Mouse (Mus musculus): ENCODE measurements around the gene Slc30a2. TPM values are rescaled to one million over a fixed set of nuclear protein-coding genes. Genes with fewer than 3 reads are reported as not detected.

The Slc30a2 gene
- polyA plus RNA-seq, 1 experiment from 2014 or later, result not detected

- Histone ChIP-seq H3K27me3 (no peaks in the 10 kb centered on the region), H3K4me1 (peaks cover 16% of the 10 kb centered on the region), H3K36me3 (no peaks in the 10 kb centered on the region), H3K9ac (no peak overlapping the region), H3K27ac (no peak overlapping the region), H3K4me3 (no peak overlapping the region), H3K9me3 (replicated peaks) (0 out of 2 replicates have a peak, but pooled peaks cover 4% of the 10 kb centered on the region), H3K4me2 (replicated peaks) (no peak overlapping the region)
- 89% methylated on average over 7 of the region's 7 CpGs for WGBS
- ATAC-seq (ENCODE audit: low FRiP score), result no peak
Observed at GRCm38 (mm10) chr4:134310106-134310505, 32.9 kb upstream of the Slc30a2 start.

DNA sequence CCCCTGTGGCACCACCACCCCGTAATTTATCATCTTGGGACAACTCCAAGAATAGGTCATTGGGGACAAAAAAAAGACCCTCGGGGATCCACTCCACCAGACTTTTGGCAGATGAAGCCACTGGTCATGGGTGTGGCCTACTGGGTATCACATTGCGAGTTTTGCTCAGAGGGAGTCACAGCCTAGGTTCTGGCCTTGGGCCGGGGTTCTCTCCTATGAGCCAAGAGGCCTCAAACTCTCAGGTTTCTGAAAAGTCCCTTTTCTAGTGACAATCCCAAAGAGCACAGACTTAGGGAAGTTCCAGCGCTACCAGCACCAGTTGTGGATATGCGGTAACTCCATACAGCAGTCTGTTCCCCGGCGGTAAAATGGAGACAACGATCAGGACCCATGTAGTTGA lies 32.3 kb upstream of the Slc30a2 start:
- Histone ChIP-seq H3K27me3 (no peaks in the 10 kb centered on the region), H3K9ac (no peak overlapping the region)

GRCm38 (mm10) chr4:134311784-134312183 lies 31.2 kb upstream of the Slc30a2 start:
- WGBS, result 87% methylated on average over 9 of the region's 9 CpGs
- no peak for ATAC-seq (ENCODE audit: low FRiP score)
- H3K4me1 ChIP-seq, result peaks cover 16% of the 10 kb centered on the region

More for the DNA sequence above, 32.3 kb upstream of the Slc30a2 start:
- no peak overlapping the region for H3K4me3 ChIP-seq
- peaks cover 16% of the 10 kb centered on the region for H3K4me1 ChIP-seq
- H3K27ac ChIP-seq, result no peak overlapping the region
- H3K36me3 ChIP-seq, result no peaks in the 10 kb centered on the region
- 0 out of 2 replicates have a peak, but pooled peaks cover 4% of the 10 kb centered on the region for H3K9me3 ChIP-seq (replicated peaks)
- no peak overlapping the region for H3K4me2 ChIP-seq (replicated peaks)
- no peak for ATAC-seq (ENCODE audit: low FRiP score)
- 90% methylated on average over 9 of the region's 9 CpGs for WGBS

DNA sequence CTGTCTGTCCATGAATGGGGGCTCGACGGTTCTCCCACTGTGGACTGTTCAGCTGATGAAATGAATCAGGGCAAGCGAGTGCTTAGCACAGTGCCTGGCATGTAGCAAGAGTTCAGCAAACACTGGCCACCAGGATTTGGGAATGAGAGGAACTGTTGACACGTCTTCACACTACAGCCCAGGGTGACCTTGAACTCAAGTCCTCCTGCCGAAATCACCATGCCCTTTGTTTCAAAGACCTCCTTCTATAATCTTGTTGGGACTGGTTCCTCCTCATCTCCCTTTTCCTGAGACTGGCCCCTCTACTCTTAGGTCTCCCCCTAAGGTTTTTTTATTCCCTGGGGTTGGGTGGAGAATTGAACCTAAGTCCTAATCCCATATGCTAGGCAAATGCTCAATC lies 30.6 kb upstream of the Slc30a2 start:
- no peaks in the 10 kb centered on the region for H3K27me3 ChIP-seq
- ATAC-seq (ENCODE audit: low FRiP score), result no peak
- H3K4me3 ChIP-seq, result no peak overlapping the region
- WGBS, result 96% methylated on average over 5 of the region's 5 CpGs
- no peak overlapping the region for H3K27ac ChIP-seq
- 0 out of 2 replicates have a peak, but pooled peaks cover 4% of the 10 kb centered on the region for H3K9me3 ChIP-seq (replicated peaks)
- no peak overlapping the region for H3K4me2 ChIP-seq (replicated peaks)
- no peaks in the 10 kb centered on the region for H3K36me3 ChIP-seq
- no peak overlapping the region for H3K9ac ChIP-seq
- H3K4me1 ChIP-seq, result peaks cover 12% of the 10 kb centered on the region

More at GRCm38 (mm10) chr4:134311784-134312183, 31.2 kb upstream of the Slc30a2 start:
- H3K9me3 ChIP-seq (replicated peaks), result 0 out of 2 replicates have a peak, but pooled peaks cover 4% of the 10 kb centered on the region
- no peak overlapping the region for H3K4me2 ChIP-seq (replicated peaks)
- no peak overlapping the region for H3K27ac ChIP-seq
- H3K27me3 ChIP-seq, result no peaks in the 10 kb centered on the region
- H3K9ac ChIP-seq, result no peak overlapping the region
- H3K4me3 ChIP-seq, result no peak overlapping the region
- H3K36me3 ChIP-seq, result no peaks in the 10 kb centered on the region

DNA sequence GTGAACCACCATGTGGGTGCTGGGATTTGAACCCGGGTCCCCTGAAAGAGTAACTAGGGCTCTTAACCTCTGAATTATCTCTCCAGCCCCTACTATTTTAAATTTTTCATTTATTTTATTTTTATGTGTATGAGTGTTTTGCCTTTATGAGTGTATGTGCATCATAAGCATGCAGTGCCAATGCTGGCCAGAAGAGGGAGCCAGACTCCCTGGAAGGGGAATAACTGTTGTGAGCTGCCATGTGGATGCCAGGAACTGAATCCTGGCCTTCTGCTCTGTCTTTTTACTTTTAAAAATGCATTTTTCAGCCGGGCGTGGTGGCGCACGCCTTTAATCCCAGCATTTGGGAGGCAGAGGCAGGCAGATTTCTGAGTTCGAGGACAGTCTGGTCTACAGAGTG lies 30.1 kb upstream of the Slc30a2 start:
- ATAC-seq (ENCODE audit: low FRiP score), result no peak
- Histone ChIP-seq H3K27ac (no peak overlapping the region), H3K9me3 (replicated peaks) (0 out of 2 replicates have a peak, but pooled peaks cover 4% of the 10 kb centered on the region), H3K27me3 (no peaks in the 10 kb centered on the region), H3K9ac (no peak overlapping the region), H3K4me3 (no peak overlapping the region), H3K4me1 (peaks cover 6% of the 10 kb centered on the region; the same call in 1 of the 2 replicates), H3K4me2 (replicated peaks) (no peak overlapping the region), H3K36me3 (no peaks in the 10 kb centered on the region)
- WGBS, result 97% methylated on average over 6 of the region's 6 CpGs

- H3K9ac ChIP-seq, result no peak overlapping the region
- no peak overlapping the region for H3K4me3 ChIP-seq
- ATAC-seq (ENCODE audit: low FRiP score), result no peak
- no peak overlapping the region for H3K27ac ChIP-seq
- no peak overlapping the region for H3K4me2 ChIP-seq (replicated peaks)
- WGBS, result 79% methylated on average over 4 of the region's 4 CpGs
- H3K27me3 ChIP-seq, result no peaks in the 10 kb centered on the region
- H3K9me3 ChIP-seq (replicated peaks), result 0 out of 2 replicates have a peak, but pooled peaks cover 4% of the 10 kb centered on the region
- no peaks in the 10 kb centered on the region for H3K36me3 ChIP-seq
- peaks cover 6% of the 10 kb centered on the region; the same call in 1 of the 2 replicates for H3K4me1 ChIP-seq
Observed at GRCm38 (mm10) chr4:134314081-134314655, 28.8 kb upstream of the Slc30a2 start.

DNA sequence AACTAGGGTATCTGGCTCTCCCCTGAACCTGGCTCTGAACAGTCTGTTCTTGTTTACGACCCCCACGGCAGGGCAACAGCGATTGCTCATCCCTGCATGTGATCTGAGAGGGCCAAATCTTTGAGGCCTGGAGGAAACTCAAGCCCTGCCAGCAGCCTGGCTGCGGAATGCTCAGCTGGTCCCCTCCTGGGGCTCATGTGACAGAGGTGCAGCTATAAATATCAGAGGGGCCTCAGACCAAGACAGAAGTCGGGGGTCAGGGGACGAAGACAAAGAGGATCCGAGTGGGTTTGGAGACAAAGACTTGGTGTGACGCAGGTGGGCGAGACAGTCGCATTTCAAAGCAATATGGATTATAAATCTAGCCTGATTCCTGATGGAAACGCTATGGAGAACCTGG lies 28.1 kb upstream of the Slc30a2 start, which contains the start of gene Trim63:
Trim63 (plus strand) TSS at position 245 of the 400 bp plus-strand sequence.
- no peak within 1 kb of the TSS for H3K4me2 ChIP-seq (replicated peaks)
- no peak for ATAC-seq (ENCODE audit: low FRiP score)
- no peak within 1 kb of the TSS for H3K9ac ChIP-seq
- H3K4me3 ChIP-seq, result no peak within 1 kb of the TSS
- no peaks in the 10 kb centered on the region for H3K27me3 ChIP-seq
- no peak within 1 kb of the TSS for H3K27ac ChIP-seq
- H3K9me3 ChIP-seq (replicated peaks), result 0 out of 2 replicates have a peak, but pooled peaks cover 4% of the 10 kb centered on the region
- 35% methylated on average over 11 of the region's 11 CpGs for WGBS
- H3K36me3 ChIP-seq, result no peaks in the 10 kb centered on the region
- H3K4me1 ChIP-seq, result peaks cover 6% of the 10 kb centered on the region; the same call in 1 of the 2 replicates

DNA sequence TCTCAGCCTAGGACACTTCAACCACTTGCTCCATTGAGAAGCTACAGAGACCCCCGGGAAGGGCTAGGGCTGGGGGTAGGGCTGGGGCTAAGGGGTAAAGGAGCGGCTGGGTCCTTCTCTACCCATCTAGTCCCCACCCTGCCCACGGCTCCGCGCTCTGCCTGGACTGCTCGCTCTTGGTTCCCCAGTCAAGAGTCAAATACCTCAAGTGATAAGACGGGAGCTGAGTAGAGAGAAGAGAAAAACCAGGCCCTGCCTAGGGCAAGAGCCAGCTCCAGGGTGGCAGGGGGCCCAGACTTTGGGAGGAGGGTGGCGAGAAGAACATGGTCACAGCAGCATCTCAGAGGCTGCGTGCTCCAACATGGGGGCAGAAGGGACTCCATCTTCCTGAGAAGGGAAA lies 27.5 kb upstream of the Slc30a2 start:
- Histone ChIP-seq H3K4me1 (peaks cover 6% of the 10 kb centered on the region; the same call in 1 of the 2 replicates), H3K27ac (no peak overlapping the region), H3K9ac (no peak overlapping the region), H3K27me3 (no peaks in the 10 kb centered on the region), H3K4me3 (no peak overlapping the region), H3K4me2 (replicated peaks) (no peak overlapping the region), H3K9me3 (replicated peaks) (0 out of 2 replicates have a peak, but pooled peaks cover 4% of the 10 kb centered on the region), H3K36me3 (no peaks in the 10 kb centered on the region)
- 71% methylated on average over 9 of the region's 9 CpGs for WGBS
- ATAC-seq (ENCODE audit: low FRiP score), result no peak

DNA sequence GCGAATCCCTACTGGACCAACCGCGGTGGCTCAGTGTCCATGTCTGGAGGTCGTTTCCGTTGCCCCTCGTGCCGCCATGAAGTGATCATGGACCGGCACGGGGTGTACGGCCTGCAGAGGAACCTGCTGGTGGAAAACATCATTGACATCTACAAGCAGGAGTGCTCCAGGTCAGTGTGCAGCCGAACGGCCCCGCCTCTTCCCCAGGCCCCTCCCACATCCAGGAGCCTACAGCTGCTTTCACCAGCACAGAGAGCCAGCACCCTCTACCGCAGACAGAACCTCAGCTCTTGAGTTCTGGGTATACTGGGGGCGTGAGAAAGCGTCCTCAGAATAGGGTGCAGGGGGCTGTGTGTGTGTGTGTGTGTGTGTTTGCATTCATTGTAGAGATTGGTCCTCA lies 26.6 kb upstream of the Slc30a2 start:
- Histone ChIP-seq H3K4me3 (no peak overlapping the region), H3K4me2 (replicated peaks) (no peak overlapping the region), H3K4me1 (peaks cover 6% of the 10 kb centered on the region; the same call in 1 of the 2 replicates), H3K9me3 (replicated peaks) (0 out of 2 replicates have a peak, but pooled peaks cover 4% of the 10 kb centered on the region), H3K27me3 (no peaks in the 10 kb centered on the region), H3K36me3 (no peaks in the 10 kb centered on the region), H3K9ac (no peak overlapping the region), H3K27ac (no peak overlapping the region)
- WGBS, result 56% methylated on average over 16 of the region's 16 CpGs
- ATAC-seq (ENCODE audit: low FRiP score), result no peak

DNA sequence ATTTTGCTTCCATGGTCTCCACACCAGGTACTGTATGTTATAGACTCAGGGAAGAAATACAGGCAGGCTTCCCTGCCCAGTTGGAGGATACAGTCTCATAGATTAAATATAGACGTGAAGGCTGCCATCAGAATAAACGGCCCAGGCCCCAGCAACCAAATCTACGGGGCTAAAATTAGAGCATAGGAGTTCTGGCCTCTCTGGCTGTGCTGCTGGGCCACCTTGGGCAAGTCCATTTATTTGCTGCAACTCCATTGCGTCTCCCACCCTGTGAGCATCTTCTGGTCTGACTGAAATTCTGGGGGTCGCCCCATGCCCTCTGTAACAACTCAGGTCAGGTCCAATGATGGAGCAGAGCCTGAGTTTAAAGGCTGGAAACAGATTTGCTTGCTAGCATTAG lies 23.9 kb upstream of the Slc30a2 start:
- H3K27me3 ChIP-seq, result no peaks in the 10 kb centered on the region
- WGBS, result 85% methylated on average over 5 of the region's 5 CpGs
- peaks cover 6% of the 10 kb centered on the region; the same call in 1 of the 2 replicates for H3K4me1 ChIP-seq
- ATAC-seq (ENCODE audit: low FRiP score), result no peak
- H3K36me3 ChIP-seq, result no peaks in the 10 kb centered on the region
- no peak overlapping the region for H3K27ac ChIP-seq
- no peak overlapping the region for H3K9ac ChIP-seq
- H3K4me3 ChIP-seq, result no peak overlapping the region
- no peaks in the 10 kb centered on the region for H3K9me3 ChIP-seq (replicated peaks)
- no peak overlapping the region for H3K4me2 ChIP-seq (replicated peaks)

DNA sequence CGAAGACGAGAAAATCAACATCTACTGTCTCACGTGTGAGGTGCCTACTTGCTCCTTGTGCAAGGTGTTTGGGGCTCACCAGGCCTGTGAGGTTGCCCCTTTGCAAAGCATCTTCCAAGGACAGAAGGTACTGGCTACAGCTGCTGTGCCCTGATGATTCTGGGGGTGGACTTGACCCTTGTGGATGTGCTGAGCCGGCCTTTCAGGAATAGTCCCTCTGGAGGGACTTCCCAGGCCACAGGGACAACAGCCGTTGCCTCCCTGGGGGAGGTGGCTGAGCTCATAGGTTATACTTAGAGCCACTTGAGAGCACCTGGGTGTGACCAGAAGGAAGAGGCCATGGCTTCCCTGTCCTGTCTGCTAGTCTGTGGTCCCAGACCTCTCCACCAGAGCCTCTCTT lies 23.3 kb upstream of the Slc30a2 start:
- no peak overlapping the region for H3K9ac ChIP-seq
- 77% methylated on average over 5 of the region's 5 CpGs for WGBS
- no peak overlapping the region for H3K27ac ChIP-seq
- no peak overlapping the region for H3K4me2 ChIP-seq (replicated peaks)
- no peaks in the 10 kb centered on the region for H3K27me3 ChIP-seq
- H3K36me3 ChIP-seq, result no peaks in the 10 kb centered on the region
- H3K9me3 ChIP-seq (replicated peaks), result no peaks in the 10 kb centered on the region
- peaks cover 3% of the 10 kb centered on the region; the same call in 1 of the 2 replicates for H3K4me1 ChIP-seq
- no peak for ATAC-seq (ENCODE audit: low FRiP score)
- no peak overlapping the region for H3K4me3 ChIP-seq

DNA sequence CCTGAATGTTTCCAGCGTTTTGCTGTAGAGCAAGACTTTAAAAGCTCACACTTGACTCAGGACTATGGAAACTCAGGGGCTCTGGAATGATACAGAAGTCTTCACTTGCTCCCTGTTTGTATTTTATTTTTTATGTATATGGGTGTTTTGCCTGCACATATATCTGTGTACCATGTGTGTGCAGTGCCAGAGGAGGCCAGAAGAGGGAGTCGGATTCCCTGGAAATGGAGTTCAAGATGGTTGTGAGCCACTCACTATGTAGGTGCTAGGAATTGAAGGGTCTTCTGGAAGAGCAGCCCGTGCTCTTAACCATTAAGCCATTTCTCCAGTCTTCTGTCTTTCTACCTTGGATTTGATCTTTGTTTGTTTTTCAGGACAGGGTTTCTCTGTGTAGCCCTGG lies 21.5 kb upstream of the Slc30a2 start:
- WGBS, result 69% methylated on average over 3 of the region's 3 CpGs
- Histone ChIP-seq H3K4me2 (replicated peaks) (no peak overlapping the region), H3K4me3 (no peak overlapping the region), H3K27me3 (no peaks in the 10 kb centered on the region), H3K9me3 (replicated peaks) (no peaks in the 10 kb centered on the region), H3K36me3 (no peaks in the 10 kb centered on the region), H3K27ac (no peak overlapping the region), H3K9ac (no peak overlapping the region), H3K4me1 (no peaks in the 10 kb centered on the region)
- no peak for ATAC-seq (ENCODE audit: low FRiP score)

DNA sequence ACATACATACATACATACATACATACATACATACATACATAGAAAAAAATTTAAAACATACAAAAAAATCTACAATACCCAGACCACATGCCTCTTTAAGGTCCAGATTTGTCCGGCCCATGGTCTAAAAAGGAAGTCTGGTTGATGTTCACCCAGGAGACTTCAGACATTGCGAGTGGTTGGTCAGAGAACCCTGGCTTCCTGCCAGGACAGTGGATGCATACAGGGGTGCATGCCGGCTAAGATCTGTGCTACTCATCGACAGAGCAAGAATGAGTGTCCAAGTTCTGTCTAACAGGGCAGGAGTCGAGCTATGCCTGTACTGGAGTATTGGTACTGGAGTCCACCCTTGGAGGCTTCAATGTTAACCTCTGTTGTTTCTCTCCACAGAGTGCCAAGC lies 18.3 kb upstream of the Slc30a2 start:
- H3K9me3 ChIP-seq (replicated peaks), result no peaks in the 10 kb centered on the region
- no peak overlapping the region for H3K9ac ChIP-seq
- no peak overlapping the region for H3K27ac ChIP-seq
- H3K36me3 ChIP-seq, result no peaks in the 10 kb centered on the region
- WGBS, result 75% methylated on average over 5 of the region's 5 CpGs
- H3K27me3 ChIP-seq, result no peaks in the 10 kb centered on the region
- ATAC-seq (ENCODE audit: low FRiP score), result no peak
- no peaks in the 10 kb centered on the region for H3K4me1 ChIP-seq
- H3K4me3 ChIP-seq, result no peak overlapping the region
- H3K4me2 ChIP-seq (replicated peaks), result no peak overlapping the region
